Mouse (Mus musculus): Measurements from ENCODE around the gene Stk33. TPM values are rescaled to one million over a fixed set of nuclear protein-coding genes. Genes with fewer than 3 reads are reported as not detected.
"Not testable (repeated sequence)": the region's sequence is repeated elsewhere in the genome, so short reads cannot be mapped to it uniquely, and the experiment has no call there.

Stk33 gene
- total RNA-seq, 2 experiments from 2014 or later: not detected

GRCm38 (mm10) chr7:109373556-109373955 is 65.3 kb downstream of the Stk33 start:
- DNase-seq (ENCODE audit: low spot score); intact Hi-C loops (cut with DNase I): not testable (repeated sequence)

GRCm38 (mm10) chr7:109358435-109359187 is 80.3 kb downstream of the Stk33 start:
- intact Hi-C loops (cut with DNase I): no loop called here

GRCm38 (mm10) chr7:109357877-109358276 is 81.0 kb downstream of the Stk33 start:
- intact Hi-C loops (cut with DNase I): no loop called here
- DNase-seq (ENCODE audit: low spot score): no peak

More at GRCm38 (mm10) chr7:109358435-109359187, 80.3 kb downstream of the Stk33 start:
- DNase-seq (ENCODE audit: low spot score): no peak

- intact Hi-C loops (cut with DNase I): no loop called here
- no peak for DNase-seq (ENCODE audit: low spot score)
These were observed 91.6 kb downstream of the Stk33 start for GRCm38 (mm10) chr7:109347241-109347640.

- intact Hi-C loops (cut with DNase I): no loop called here
- DNase-seq (ENCODE audit: low spot score): no peak
These were observed 107.2 kb downstream of the Stk33 start for GRCm38 (mm10) chr7:109331722-109332121.

GRCm38 (mm10) chr7:109328772-109329171 is 110.1 kb downstream of the Stk33 start:
- DNase-seq (ENCODE audit: low spot score): no peak
- intact Hi-C loops (cut with DNase I): no loop called here

GRCm38 (mm10) chr7:109326813-109327212 is 112.1 kb downstream of the Stk33 start:
- intact Hi-C loops (cut with DNase I): no loop called here
- DNase-seq (ENCODE audit: low spot score): no peak

GRCm38 (mm10) chr7:109325731-109326130 is 113.2 kb downstream of the Stk33 start:
- intact Hi-C loops (cut with DNase I): no loop called here
- DNase-seq (ENCODE audit: low spot score): no peak

- intact Hi-C loops (cut with DNase I): no loop called here
These were observed 113.7 kb downstream of the Stk33 start for GRCm38 (mm10) chr7:109325169-109325568.

GRCm38 (mm10) chr7:109309506-109309905 is 129.4 kb downstream of the Stk33 start:
- intact Hi-C loops (cut with DNase I): no loop called here

More at GRCm38 (mm10) chr7:109325169-109325568, 113.7 kb downstream of the Stk33 start:
- DNase-seq (ENCODE audit: low spot score): no peak

GRCm38 (mm10) chr7:109295807-109296206 is 143.1 kb downstream of the Stk33 start:
- no peak for DNase-seq (ENCODE audit: low spot score)
- intact Hi-C loops (cut with DNase I): no loop called here

More at GRCm38 (mm10) chr7:109309506-109309905, 129.4 kb downstream of the Stk33 start:
- DNase-seq (ENCODE audit: low spot score): no peak

- DNase-seq (ENCODE audit: low spot score): no peak
- intact Hi-C loops (cut with DNase I): no loop called here
These were observed 143.5 kb downstream of the Stk33 start for GRCm38 (mm10) chr7:109295351-109295750.

GRCm38 (mm10) chr7:109290501-109290900 is 148.4 kb downstream of the Stk33 start:
- DNase-seq (ENCODE audit: low spot score): no peak
- intact Hi-C loops (cut with DNase I): no loop called here

- intact Hi-C loops (cut with DNase I): no loop called here
- no peak for DNase-seq (ENCODE audit: low spot score)
These were observed 149.8 kb downstream of the Stk33 start for GRCm38 (mm10) chr7:109289106-109289505.

GRCm38 (mm10) chr7:109282106-109282505 is 156.8 kb downstream of the Stk33 start:
- intact Hi-C loops (cut with DNase I): no loop called here
- no peak for DNase-seq (ENCODE audit: low spot score)

GRCm38 (mm10) chr7:109276622-109277021 is 162.3 kb downstream of the Stk33 start:
- intact Hi-C loops (cut with DNase I): no loop called here
- DNase-seq (ENCODE audit: low spot score): no peak

- DNase-seq (ENCODE audit: low spot score): no peak
- intact Hi-C loops (cut with DNase I): no loop called here
These were observed 163.0 kb downstream of the Stk33 start for GRCm38 (mm10) chr7:109275901-109276300.

- intact Hi-C loops (cut with DNase I): no loop called here
- DNase-seq (ENCODE audit: low spot score): no peak
These were observed 163.7 kb downstream of the Stk33 start for GRCm38 (mm10) chr7:109275151-109275550.

- no peak for DNase-seq (ENCODE audit: low spot score)
- intact Hi-C loops (cut with DNase I): no loop called here
These were observed 164.6 kb downstream of the Stk33 start for GRCm38 (mm10) chr7:109274289-109274688.

- intact Hi-C loops (cut with DNase I): no loop called here
- DNase-seq (ENCODE audit: low spot score): no peak
These were observed 169.8 kb downstream of the Stk33 start for GRCm38 (mm10) chr7:109269046-109269445.

GRCm38 (mm10) chr7:109267370-109267769 is 171.5 kb downstream of the Stk33 start:
- intact Hi-C loops (cut with DNase I): no loop called here
- DNase-seq (ENCODE audit: low spot score): no peak

- intact Hi-C loops (cut with DNase I): no loop called here
- no peak for DNase-seq (ENCODE audit: low spot score)
These were observed 172.7 kb downstream of the Stk33 start for GRCm38 (mm10) chr7:109266181-109266580.

All from heart, postnatal 25 days (tissue).